ENCODE assay signal across 13 mouse cellular contexts in genomic region chr2:90575116-90575515, GRCm38 (mm10). TPM values are rescaled to one million over a fixed set of nuclear protein-coding genes. Genes with fewer than 3 reads are reported as not detected.
DNase-seq lines count a peak whose midpoint lies in the region; ATAC-seq and TF ChIP-seq lines count a peak whose summit lies in the region.
"Had no signal": no experiment of that assay in that cellular context is flagged by ENCODE, and none has a peak within 500 bp of the region (broad histone marks: within the 10 kb centered on the region; RNA-seq: fewer than 3 reads in every experiment).

No protein-coding gene starts in this region.

- H3K4me2 ChIP-seq in lung, postnatal 0 days (replicated peaks; ENCODE audit: low read depth, low read length), result no peak overlapping the region
- no peak overlapping the region for H3K4me2 ChIP-seq in stomach, embryonic 15.5 days
- H3K4me2 ChIP-seq: forebrain, embryonic 13.5 days had no signal

- H3K27me3 ChIP-seq in lung, postnatal 0 days (replicated peaks; ENCODE audit: insufficient read depth, low read length), result no peaks in the 10 kb centered on the region
- no peaks in the 10 kb centered on the region for H3K27me3 ChIP-seq in stomach, embryonic 15.5 days (replicated peaks)
- H3K27me3 ChIP-seq in midbrain, embryonic 10.5 days (ENCODE audit: low read depth, poor library complexity, severe bottlenecking), result no peaks in the 10 kb centered on the region; the same call in 1 of the 2 replicates
- H3K27me3 ChIP-seq: forebrain, embryonic 13.5 days; heart, embryonic 15.5 days had no signal

- no peak overlapping the region for H3K9ac ChIP-seq in lung, postnatal 0 days (replicated peaks; ENCODE audit: low read depth)
- H3K9ac ChIP-seq in stomach, embryonic 15.5 days, result no peak overlapping the region
- H3K9ac ChIP-seq: embryonic facial prominence, embryonic 12.5 days; forebrain, embryonic 13.5 days; heart, embryonic 15.5 days had no signal

- peak; percentile 12 for DNase-seq in cerebellum, adult 8-10 months
- DNase-seq in cerebellum, adult 9-11 months, result no peak
- peak; percentile 56 for DNase-seq in lung, postnatal 0 days (ENCODE audit: low spot score)
- no peak for DNase-seq in lung, postnatal 14 days
- peak; percentile 28 for DNase-seq in liver
- no peak for DNase-seq in ovary, postnatal 10 days (ENCODE audit: low spot score)
- DNase-seq in midbrain, embryonic 10.5 days (ENCODE audit: low spot score), result no peak
- DNase-seq: gastrocnemius, postnatal 10 days; lung, postnatal 4 days had no signal

- 48% methylated on average over 3 of the region's 3 CpGs for WGBS in lung, postnatal 0 days
- WGBS in stomach, embryonic 15.5 days, result 56% methylated on average over 3 of the region's 3 CpGs
- WGBS in midbrain, embryonic 10.5 days, result 83% methylated on average over 3 of the region's 3 CpGs

- peaks cover 5% of the 10 kb centered on the region; the same call in 1 of the 2 replicates for H3K4me1 ChIP-seq in lung, postnatal 0 days (ENCODE audit: insufficient read depth, low read depth, low read length)
- H3K4me1 ChIP-seq in stomach, embryonic 15.5 days, result peaks cover 7% of the 10 kb centered on the region; the same call in 1 of the 2 replicates
- H3K4me1 ChIP-seq in midbrain, embryonic 10.5 days, result peaks cover 18% of the 10 kb centered on the region

- no peak overlapping the region for H3K4me3 ChIP-seq in lung, postnatal 0 days (ENCODE audit: low read depth, low read length)
- no peak overlapping the region for H3K4me3 ChIP-seq in stomach, embryonic 15.5 days (replicated peaks)
- H3K4me3 ChIP-seq in midbrain, embryonic 10.5 days, result no peak overlapping the region
- H3K4me3 ChIP-seq: embryonic facial prominence, embryonic 12.5 days; forebrain, embryonic 13.5 days; heart, embryonic 15.5 days had no signal

- no peak for TF ChIP-seq CTCF in lung, postnatal 0 days (IDR thresholded peaks at IDR 0.05)

- no peak for TF ChIP-seq EP300 in lung, postnatal 0 days (IDR thresholded peaks at IDR 0.05)

- no peaks in the 10 kb centered on the region for H3K9me3 ChIP-seq in lung, postnatal 0 days (ENCODE audit: low read length)
- no peaks in the 10 kb centered on the region for H3K9me3 ChIP-seq in stomach, embryonic 15.5 days
- H3K9me3 ChIP-seq in midbrain, embryonic 10.5 days (replicated peaks), result no peaks in the 10 kb centered on the region
- H3K9me3 ChIP-seq: embryonic facial prominence, embryonic 12.5 days; forebrain, embryonic 13.5 days; heart, embryonic 15.5 days had no signal

- H3K27ac ChIP-seq in lung, postnatal 0 days (ENCODE audit: low read length), result 0 out of 2 replicates have a peak overlapping the region, but pooled peaks have one; percentile 6
- H3K27ac ChIP-seq in stomach, embryonic 15.5 days, result peak overlapping the region; percentile 19; the same call in 1 of the 2 replicates
- no peak overlapping the region for H3K27ac ChIP-seq in midbrain, embryonic 10.5 days (replicated peaks)
- H3K27ac ChIP-seq: embryonic facial prominence, embryonic 12.5 days; forebrain, embryonic 13.5 days; heart, embryonic 15.5 days had no signal

- H3K36me3 ChIP-seq in lung, postnatal 0 days (ENCODE audit: insufficient read depth, low read length), result no peaks in the 10 kb centered on the region
- H3K36me3 ChIP-seq in stomach, embryonic 15.5 days, result no peaks in the 10 kb centered on the region
- H3K36me3 ChIP-seq in midbrain, embryonic 10.5 days, result no peaks in the 10 kb centered on the region
- H3K36me3 ChIP-seq: embryonic facial prominence, embryonic 12.5 days; heart, embryonic 15.5 days had no signal

- no peak for ATAC-seq in lung, postnatal 0 days
- peak; percentile 31; the same call in 1 of the 2 replicates for ATAC-seq in stomach, embryonic 15.5 days (ENCODE audit: insufficient read depth, low FRiP score, low read depth)
- ATAC-seq: forebrain, embryonic 13.5 days had no signal

RNA-seq across cellular contexts. Expression of gene Ptprj, which starts 5.3 kb away (rescaled TPM):
- polyA plus RNA-seq in lung, postnatal 0 days (2015; fragmentation: Nextera tagmentation; extraction: Ambion mirVana), result 4.2 TPM in 2 replicates
- 4.9 and 5.4 TPM in 2 replicates for polyA plus RNA-seq in stomach, embryonic 15.5 days (2015; fragmentation: Nextera tagmentation; extraction: Ambion mirVana)
- 2.1 and 2.2 TPM in 2 replicates for polyA plus RNA-seq in midbrain, embryonic 10.5 days (2016; fragmentation: Nextera tagmentation; extraction: Ambion mirVana)

Comparison
In these comparisons a context has a peak if more than half of its experiments do, and no peak if none do; other contexts are left out.
1. DNase-seq: peak in cerebellum, adult 8-10 months (single experiment), lung, postnatal 0 days (single experiment) and liver (single experiment); none in cerebellum, adult 9-11 months (single experiment), lung, postnatal 14 days (single experiment), ovary, postnatal 10 days (single experiment) and midbrain, embryonic 10.5 days (single experiment).